Mouse (Mus musculus) heart, adult 2 months (tissue): ENCODE data around the gene Fos. TPM values are rescaled to one million over a fixed set of nuclear protein-coding genes. Genes with fewer than 3 reads are reported as not detected.

Experiments used
- DNase-seq, 2 experiments: peaks; one replicate each; pipeline ENCODE4 v3.0.0; 2021
- H3K27ac ChIP-seq: fragments of 200-600 bp; 2 replicates; pipeline ENCODE4 v1.8.1; 2022
- H3K27me3 ChIP-seq: fragments of 200-500 bp; 2 replicates; pipeline ENCODE4 v1.6.1; 2012; ENCODE audit warnings: mild to moderate bottlenecking, low read length, inconsistent platforms, mixed read lengths; ENCODE audit not compliant: control insufficient read depth, insufficient read depth
- H3K36me3 ChIP-seq: fragments of 200-500 bp; 2 replicates; pipeline ENCODE4 v1.6.1; 2012; ENCODE audit warnings: low read length, inconsistent platforms; ENCODE audit not compliant: control insufficient read depth, insufficient read depth
- H3K4me1 ChIP-seq: fragments of 200-500 bp; 2 replicates; pipeline ENCODE4 v1.6.1; 2011; ENCODE audit warnings: low read length; ENCODE audit not compliant: control insufficient read depth, insufficient read depth
- H3K4me3 ChIP-seq: fragments of 200-600 bp; 2 replicates; pipeline ENCODE4 v1.8.1; 2022
- H3K79me2 ChIP-seq: fragments of 200-500 bp; replicated peaks from 2 replicates; pipeline ENCODE4 v1.6.1; 2012; ENCODE audit warnings: mild to moderate bottlenecking, inconsistent platforms, low read length, moderate library complexity, mixed read lengths; ENCODE audit not compliant: control insufficient read depth, insufficient read depth
- H3K9ac ChIP-seq: fragments of 200-500 bp; 2 replicates; pipeline ENCODE4 v1.6.1; 2012; ENCODE audit warnings: low read depth, mild to moderate bottlenecking, control low read depth, inconsistent platforms, low read length, mixed read lengths
- CTCF ChIP-seq: fragments of 200-600 bp; IDR thresholded peaks from 2 replicates; pipeline ENCODE4 v1.8.1; 2022; ENCODE audit warnings: antibody characterized with exemption, mild to moderate bottlenecking, moderate library complexity
- EP300 ChIP-seq: fragments of 200-500 bp; IDR thresholded peaks from 2 replicates; pipeline ENCODE4 v1.6.1; 2011; ENCODE audit warnings: low read depth, low read length, control low read depth; ENCODE audit not compliant: insufficient read depth
- POLR2A ChIP-seq: fragments of 200-500 bp; IDR thresholded peaks from 2 replicates; pipeline ENCODE4 v1.6.1; 2011; ENCODE audit warnings: mild to moderate bottlenecking, low read depth, low read length, control low read depth; ENCODE audit not compliant: insufficient read depth
- WGBS: fragments of 180-500 bp; shearing (Covaris S2); methylation state at CpG from one replicate; pipeline ENCODE4 v1.1.7; 2018; 5-methylcytosine and 5-hydroxymethylcytosine counted together
- intact Hi-C: fragments of 180-260 bp; cut with DNase I; formaldehyde crosslinking; loops from one replicate; pipeline ENCODE4 v1.15.1; 2025
- polyA plus RNA-seq: library from polyadenylated mRNA; depleted of rRNA; stranded (reverse); fragments of >200 nt; gene quantifications from 2 replicates; pipeline ENCODE4 v1.2.3, GENCODE M21; 2012
- total RNA-seq, 2 experiments: library from RNA; stranded (reverse); gene quantifications; 2 replicates each; pipeline ENCODE4 v1.2.3; 2021

The Fos gene
- total and polyA plus RNA-seq, 3 experiments, result 3.0 to 9.1 (median 5.7) TPM

- 82% methylated on average over 6 of the region's 6 CpGs for WGBS
- H3K27me3 ChIP-seq, result no peaks in the 10 kb centered on the region
- DNase-seq, result no peak
- TF ChIP-seq EP300 (no peak), CTCF (no peak), POLR2A (no peak)
- H3K36me3 ChIP-seq, result no peaks in the 10 kb centered on the region
- H3K79me2 ChIP-seq, result no peaks in the 10 kb centered on the region
- H3K4me1 ChIP-seq, result peaks cover 9% of the 10 kb centered on the region
- no peak overlapping the region for H3K4me3 ChIP-seq
- no peak overlapping the region for H3K9ac ChIP-seq
- no peak overlapping the region for H3K27ac ChIP-seq
- intact Hi-C loops, result loop anchor here (10.0 kb wide), 1 partner anchor 295 kb away; no protein-coding TSS in a partner anchor
Measured at GRCm38 (mm10) chr12:85519553-85519952, 45.9 kb downstream of the Fos start.

- no peak overlapping the region for H3K9ac ChIP-seq
- no peak for DNase-seq
- intact Hi-C loops, result no loop called here
- TF ChIP-seq EP300 (no peak), CTCF (no peak), POLR2A (no peak)
- H3K79me2 ChIP-seq, result no peaks in the 10 kb centered on the region
- peaks cover 9% of the 10 kb centered on the region for H3K4me1 ChIP-seq
- WGBS, result 95% methylated on average over 6 of the region's 6 CpGs
- H3K27ac ChIP-seq, result no peak overlapping the region
- no peaks in the 10 kb centered on the region for H3K36me3 ChIP-seq
- no peaks in the 10 kb centered on the region for H3K27me3 ChIP-seq
- no peak overlapping the region for H3K4me3 ChIP-seq
Measured at GRCm38 (mm10) chr12:85521101-85521500, 47.4 kb downstream of the Fos start.

GRCm38 (mm10) chr12:85521673-85522072, 48.0 kb downstream of the Fos start:
- 37% methylated on average over 1 of the region's 1 CpGs for WGBS
- peak in 1 of 2 experiments; percentile 32 for DNase-seq
- Histone ChIP-seq H3K9ac (no peak overlapping the region), H3K4me3 (no peak overlapping the region), H3K36me3 (no peaks in the 10 kb centered on the region), H3K4me1 (peaks cover 9% of the 10 kb centered on the region), H3K27me3 (no peaks in the 10 kb centered on the region), H3K27ac (no peak overlapping the region), H3K79me2 (no peaks in the 10 kb centered on the region)
- intact Hi-C loops, result no loop called here
- TF ChIP-seq EP300, result 0 out of 2 replicates have a peak, but pooled peaks have one; percentile 16
- no peak for TF ChIP-seq CTCF
- no peak for TF ChIP-seq POLR2A

- Histone ChIP-seq H3K36me3 (no peaks in the 10 kb centered on the region), H3K79me2 (no peaks in the 10 kb centered on the region), H3K4me3 (no peak overlapping the region), H3K27me3 (no peaks in the 10 kb centered on the region), H3K27ac (no peak overlapping the region), H3K9ac (no peak overlapping the region), H3K4me1 (peaks cover 9% of the 10 kb centered on the region)
- 39% methylated on average over 7 of the region's 7 CpGs for WGBS
- intact Hi-C loops, result no loop called here
- peak in 1 of 2 experiments; percentile 29 for DNase-seq
- TF ChIP-seq CTCF, result no peak
- no peak for TF ChIP-seq EP300
- no peak for TF ChIP-seq POLR2A
Measured at GRCm38 (mm10) chr12:85522631-85523388, 49.1 kb downstream of the Fos start.

GRCm38 (mm10) chr12:85523421-85524192, 49.9 kb downstream of the Fos start:
- intact Hi-C loops, result no loop called here

More at GRCm38 (mm10) chr12:85523421-85524192, 49.9 kb downstream of the Fos start:
- H3K4me3 ChIP-seq, result no peak overlapping the region
- WGBS, result 68% methylated on average over 14 of the region's 14 CpGs
- no peak for TF ChIP-seq CTCF
- no peak for TF ChIP-seq EP300
- TF ChIP-seq POLR2A, result no peak
- DNase-seq, result peak in 1 of 2 experiments; percentile 38
- H3K36me3 ChIP-seq, result no peaks in the 10 kb centered on the region
- no peak overlapping the region for H3K27ac ChIP-seq
- no peak overlapping the region for H3K9ac ChIP-seq
- H3K27me3 ChIP-seq, result no peaks in the 10 kb centered on the region
- H3K79me2 ChIP-seq, result no peaks in the 10 kb centered on the region
- peaks cover 9% of the 10 kb centered on the region for H3K4me1 ChIP-seq
